Mouse (Mus musculus) brain, embryonic 14.5 days (tissue): ENCODE measurements at regions not wholly inside any gene's neighbourhood (a gene's known extent, or its start where the extent isn't known, plus 50 kb on each side); places are given as distances from the start of the nearest gene placed in this dataset.

Experiments used
- CTCF ChIP-seq: fragments of 200-500 bp; IDR thresholded peaks from 2 replicates; pipeline ENCODE4 v1.5.1; 2012; ENCODE audit warnings: inconsistent platforms, mild to moderate bottlenecking, moderate library complexity, borderline replicate concordance; ENCODE audit not compliant: insufficient read depth, insufficient read length; ENCODE audit errors: extremely low read depth
- POLR2A ChIP-seq: fragments of 200-500 bp; IDR thresholded peaks from 2 replicates; pipeline ENCODE4 v1.6.1; 2012; ENCODE audit warnings: mild to moderate bottlenecking, inconsistent platforms, borderline replicate concordance; ENCODE audit not compliant: poor library complexity, insufficient read depth, insufficient read length, severe bottlenecking; ENCODE audit errors: extremely low read depth

DNA sequence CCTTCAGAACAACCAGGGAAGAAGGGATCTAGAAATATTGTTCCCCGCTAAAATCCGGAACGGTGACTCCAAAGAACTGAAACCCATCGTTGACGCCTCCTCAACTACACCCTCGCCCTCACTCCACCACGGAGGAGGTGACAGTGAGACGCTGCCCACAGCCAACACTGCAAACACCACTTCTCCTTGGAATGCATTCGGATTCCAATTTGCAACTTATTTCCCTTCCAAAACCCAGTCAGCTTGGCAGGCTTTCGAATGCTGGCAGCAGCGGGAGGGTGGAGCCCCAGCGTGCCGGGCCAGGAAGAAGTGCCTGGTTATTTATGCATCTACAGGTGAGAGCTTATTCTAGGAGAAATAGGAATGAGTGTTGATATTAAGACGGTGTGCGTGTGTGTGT, 85.9 kb upstream of the Sdk2 start:
- no peak for TF ChIP-seq CTCF
- TF ChIP-seq POLR2A: no peak
